Mouse (Mus musculus) ES-E14 (cell line): ENCODE measurements around the gene Rai14.

Experiments
- CHD2 ChIP-seq: IDR thresholded peaks from 2 replicates; pipeline ENCODE4 v1.6.1; 2014; ENCODE audit warnings: mild to moderate bottlenecking, low read depth, low read length, inconsistent platforms
- HCFC1 ChIP-seq: IDR thresholded peaks from 2 replicates; pipeline ENCODE4 v1.6.1; 2012; ENCODE audit warnings: low read length, inconsistent platforms, borderline replicate concordance; ENCODE audit not compliant: insufficient read depth
- MAFK ChIP-seq: IDR thresholded peaks from 2 replicates; pipeline ENCODE4 v1.6.1; 2014; ENCODE audit warnings: mild to moderate bottlenecking, low read depth, low read length, inconsistent platforms; ENCODE audit not compliant: insufficient read depth
- ZC3H11A ChIP-seq: IDR thresholded peaks from 2 replicates; pipeline ENCODE4 v1.6.1; 2012; ENCODE audit warnings: low read depth, mild to moderate bottlenecking, inconsistent platforms, low read length, borderline replicate concordance

- TF ChIP-seq HCFC1, result no peak
- TF ChIP-seq CHD2, result no peak
- no peak for TF ChIP-seq ZC3H11A
- TF ChIP-seq MAFK, result no peak
These were observed 25.7 kb downstream of the Rai14 start for GRCm38 (mm10) chr15:10688686-10689085.
